Mouse (Mus musculus) layer of hippocampus, adult 18-20 months (tissue): ENCODE measurements around the gene Nr1d1. TPM values are rescaled to one million over a fixed set of nuclear protein-coding genes. Genes with fewer than 3 reads are reported as not detected.

Experiments used
- DNase-seq, 2 experiments: peaks; one replicate each; pipeline ENCODE4 v3.0.0; 2022; ENCODE audit warnings: low spot score in 2 of 2
- total RNA-seq, 2 experiments: library from RNA; stranded (reverse); gene quantifications; 2 replicates each; pipeline ENCODE4 v1.2.3; 2021

The Nr1d1 gene
- total RNA-seq, 2 experiments from 2014 or later, result 66.6 to 84.3 TPM

GRCm38 (mm10) chr11:98788550-98789218, 13.6 kb upstream of the Nr1d1 start:
- peak; percentile 81 to 86 for DNase-seq

- DNase-seq, result no peak
These were observed 13.0 kb upstream of the Nr1d1 start for GRCm38 (mm10) chr11:98788139-98788538.

- DNase-seq, result no peak
These were observed 12.6 kb upstream of the Nr1d1 start for GRCm38 (mm10) chr11:98787691-98788090.

GRCm38 (mm10) chr11:98787229-98787628, 12.1 kb upstream of the Nr1d1 start:
- no peak for DNase-seq

GRCm38 (mm10) chr11:98786359-98787214, 11.5 kb upstream of the Nr1d1 start:
- peak; percentile 91 to 98 for DNase-seq

GRCm38 (mm10) chr11:98785772-98786281, 10.7 kb upstream of the Nr1d1 start:
- peak in 1 of 2 experiments; percentile 89 for DNase-seq

- no peak for DNase-seq
These were observed 10.1 kb upstream of the Nr1d1 start for GRCm38 (mm10) chr11:98785214-98785613.

- DNase-seq, result no peak
These were observed 9.0 kb upstream of the Nr1d1 start for GRCm38 (mm10) chr11:98784139-98784538.

GRCm38 (mm10) chr11:98783236-98783696, 8.1 kb upstream of the Nr1d1 start:
- DNase-seq, result peak; percentile 96

- DNase-seq, result no peak
These were observed 7.6 kb upstream of the Nr1d1 start for GRCm38 (mm10) chr11:98782651-98783235.

- DNase-seq, result peak in 1 of 2 experiments; percentile 82
These were observed 6.8 kb upstream of the Nr1d1 start for GRCm38 (mm10) chr11:98781851-98782512.

- no peak for DNase-seq
These were observed 2.8 kb upstream of the Nr1d1 start for GRCm38 (mm10) chr11:98777888-98778287.

- DNase-seq, result no peak
These were observed 1.9 kb upstream of the Nr1d1 start for GRCm38 (mm10) chr11:98776843-98777590.

GRCm38 (mm10) chr11:98776052-98776764, 1.1 kb upstream of the Nr1d1 start:
- DNase-seq, result no peak

- DNase-seq, result peak; percentile 100
These were observed 367 bp upstream of the Nr1d1 start for GRCm38 (mm10) chr11:98775348-98776051.

- peak; percentile 99 to 100 for DNase-seq
These were observed 1.4 kb downstream of the Nr1d1 start for GRCm38 (mm10) chr11:98773635-98774295.

GRCm38 (mm10) chr11:98772667-98773171, 2.4 kb downstream of the Nr1d1 start:
- DNase-seq, result peak in 1 of 2 experiments; percentile 53

GRCm38 (mm10) chr11:98771844-98772525, 3.1 kb downstream of the Nr1d1 start:
- peak in 1 of 2 experiments; percentile 43 for DNase-seq
